Mouse (Mus musculus): ENCODE data around the gene Gpatch4.

Gene Gpatch4

GRCm38 (mm10) chr3:88042661-88043421 is at the start of gene Gpatch4:
Gpatch4 (plus strand) TSS chr3:88043108.
- peak; percentile 86 to 89 for DNase-seq (ENCODE audit: low spot score in 2 of 2)

GRCm38 (mm10) chr3:87993436-87993835 is 49.5 kb upstream of the Gpatch4 start:
- DNase-seq (ENCODE audit: low spot score in 2 of 2), result no peak

GRCm38 (mm10) chr3:87995331-87995730 is 47.6 kb upstream of the Gpatch4 start:
- DNase-seq (ENCODE audit: low spot score in 2 of 2), result no peak

- no peak for DNase-seq (ENCODE audit: low spot score in 2 of 2)
Observed at GRCm38 (mm10) chr3:87996401-87996800, 46.5 kb upstream of the Gpatch4 start.

GRCm38 (mm10) chr3:87996971-87997614 is 45.8 kb upstream of the Gpatch4 start:
- no peak for DNase-seq (ENCODE audit: low spot score in 2 of 2)

- no peak for DNase-seq (ENCODE audit: low spot score in 2 of 2)
Observed at GRCm38 (mm10) chr3:87998747-87999146, 44.2 kb upstream of the Gpatch4 start.

GRCm38 (mm10) chr3:87999243-87999895 is 43.5 kb upstream of the Gpatch4 start:
- DNase-seq (ENCODE audit: low spot score in 2 of 2), result no peak

- no peak for DNase-seq (ENCODE audit: low spot score in 2 of 2)
Observed at GRCm38 (mm10) chr3:88000181-88000580, 42.7 kb upstream of the Gpatch4 start, which contains the start of gene Bcan. Bcan (minus strand) TSS chr3:88000230.

GRCm38 (mm10) chr3:88000816-88001595 is 41.9 kb upstream of the Gpatch4 start:
- no peak for DNase-seq (ENCODE audit: low spot score in 2 of 2)

- DNase-seq (ENCODE audit: low spot score in 2 of 2), result no peak
Observed at GRCm38 (mm10) chr3:88002291-88002976, 40.5 kb upstream of the Gpatch4 start.

GRCm38 (mm10) chr3:88005822-88006786 is 36.8 kb upstream of the Gpatch4 start:
- DNase-seq (ENCODE audit: low spot score in 2 of 2), result no peak

- DNase-seq (ENCODE audit: low spot score in 2 of 2), result no peak
Observed at GRCm38 (mm10) chr3:88010634-88011265, 32.2 kb upstream of the Gpatch4 start.

GRCm38 (mm10) chr3:88022322-88023191 is 20.4 kb upstream of the Gpatch4 start:
- DNase-seq (ENCODE audit: low spot score in 2 of 2), result peak; percentile 65 to 68

GRCm38 (mm10) chr3:88023192-88024074 is 19.5 kb upstream of the Gpatch4 start:
- no peak for DNase-seq (ENCODE audit: low spot score in 2 of 2)

- no peak for DNase-seq (ENCODE audit: low spot score in 2 of 2)
Observed at GRCm38 (mm10) chr3:88026823-88027222, 16.1 kb upstream of the Gpatch4 start.

- no peak for DNase-seq (ENCODE audit: low spot score in 2 of 2)
Observed at GRCm38 (mm10) chr3:88027434-88028186, 15.3 kb upstream of the Gpatch4 start, which contains the start of gene Hapln2. Hapln2 (minus strand) TSS chr3:88027583.

All from frontal cortex, postnatal 36 days (tissue).